Mouse (Mus musculus): ENCODE results near the gene Arl3. TPM values are rescaled to one million over a fixed set of nuclear protein-coding genes. Genes with fewer than 3 reads are reported as not detected.
A peak's percentile ranks its signal among the peaks of the same experiment; 100 is the strongest.

The Arl3 gene
- polyA plus RNA-seq, 1 experiment = 227 TPM

DNA sequence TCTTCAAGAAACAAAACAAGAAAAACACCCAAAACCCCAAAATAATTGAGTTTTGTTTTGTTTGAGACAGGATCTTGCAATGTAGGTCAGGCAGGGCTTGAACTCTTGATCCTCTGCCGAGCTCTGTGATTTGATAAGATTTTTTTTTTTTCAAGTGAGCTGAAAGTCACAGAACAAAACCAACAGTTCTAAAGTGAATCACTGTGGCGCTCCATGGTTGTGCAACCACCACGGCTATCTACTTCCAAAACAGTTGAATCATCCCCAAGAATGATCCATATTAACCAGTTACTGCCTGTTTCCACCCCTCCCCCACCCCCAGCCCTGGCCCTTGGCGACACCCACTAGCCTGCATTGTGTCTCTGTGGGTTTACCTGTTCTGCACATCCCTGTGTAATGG lies 27.4 kb upstream of the Arl3 start:
- Histone ChIP-seq H3K4me1 (ENCODE audit: control insufficient read depth, insufficient read depth, low read length) (0 out of 2 replicates have a peak, but pooled peaks cover 3% of the 10 kb centered on the region), H3K4me3 (replicated peaks; ENCODE audit: insufficient read depth, low read depth, low read length) (no peak overlapping the region), H3K27ac (ENCODE audit: insufficient read depth, low read length) (no peak overlapping the region), H3K27me3 (ENCODE audit: control insufficient read depth, insufficient read depth, low read length) (no peaks in the 10 kb centered on the region)
- 75% methylated on average over 4 of the region's 4 CpGs for WGBS
- no peak for TF ChIP-seq CTCF (IDR thresholded peaks at IDR 0.05; ENCODE audit: borderline replicate concordance, insufficient read depth, low read depth, low read length)
- no peak for TF ChIP-seq POLR2A (IDR thresholded peaks at IDR 0.05; ENCODE audit: borderline replicate concordance, insufficient read depth, low read length)
- DNase-seq = no peak

- WGBS = 4% methylated on average over 22 of the region's 22 CpGs
- Histone ChIP-seq H3K4me1 (ENCODE audit: control insufficient read depth, insufficient read depth, low read length) (0 out of 2 replicates have a peak, but pooled peaks cover 3% of the 10 kb centered on the region), H3K27ac (ENCODE audit: insufficient read depth, low read length) (peak overlapping the region; percentile 44; the same call in 1 of the 2 replicates), H3K27me3 (ENCODE audit: control insufficient read depth, insufficient read depth, low read length) (no peaks in the 10 kb centered on the region), H3K4me3 (replicated peaks; ENCODE audit: insufficient read depth, low read depth, low read length) (peak overlapping the region; percentile 79)
- TF ChIP-seq CTCF (IDR thresholded peaks at IDR 0.05; ENCODE audit: borderline replicate concordance, insufficient read depth, low read depth, low read length) (no peak), POLR2A (IDR thresholded peaks at IDR 0.05; ENCODE audit: borderline replicate concordance, insufficient read depth, low read length) (no peak)
- DNase-seq = peak in 1 of 2 experiments; percentile 26
These were observed 26.6 kb upstream of the Arl3 start for GRCm38 (mm10) chr19:46599375-46600256.

DNA sequence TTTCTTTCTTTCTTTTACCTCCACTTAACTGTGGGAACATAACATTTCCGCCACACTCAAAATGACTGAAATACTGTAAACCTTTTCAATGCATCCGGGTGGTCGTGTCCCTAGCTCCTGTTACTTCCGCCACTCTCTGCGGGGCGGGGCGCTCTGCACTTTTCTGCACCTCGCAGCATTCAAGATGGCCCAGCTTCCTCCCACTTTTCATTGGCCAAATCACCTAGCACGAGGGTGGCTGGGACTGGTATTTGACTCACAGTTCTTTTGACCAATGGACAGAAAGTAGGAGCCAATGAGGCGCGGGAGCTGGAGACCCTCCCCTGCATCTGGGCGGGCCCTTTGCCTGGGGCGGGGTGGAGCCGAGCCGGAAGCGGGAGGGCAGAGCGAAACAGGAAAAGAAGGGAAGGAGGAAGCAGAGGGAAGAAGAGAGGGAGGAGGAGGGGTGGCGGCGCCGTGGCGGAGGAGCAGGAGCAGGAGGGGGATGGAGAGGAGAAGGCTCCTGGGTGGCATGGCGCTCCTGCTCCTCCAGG lies 25.8 kb upstream of the Arl3 start, which contains the start of gene Wbp1l:
TSS of gene Wbp1l (plus strand) at position 365 of the 533 bp plus-strand sequence.
- WGBS = under 1% methylated on average over 22 of the region's 22 CpGs
- H3K27ac ChIP-seq (ENCODE audit: insufficient read depth, low read length) = peak within 1 kb of the TSS; percentile 44
- H3K4me1 ChIP-seq (ENCODE audit: control insufficient read depth, insufficient read depth, low read length) = 0 out of 2 replicates have a peak, but pooled peaks cover 3% of the 10 kb centered on the region
- no peak for TF ChIP-seq CTCF (IDR thresholded peaks at IDR 0.05; ENCODE audit: borderline replicate concordance, insufficient read depth, low read depth, low read length)
- TF ChIP-seq POLR2A (IDR thresholded peaks at IDR 0.05; ENCODE audit: borderline replicate concordance, insufficient read depth, low read length) = peak; percentile 65; the same call in 1 of the 2 replicates
- H3K4me3 ChIP-seq (replicated peaks; ENCODE audit: insufficient read depth, low read depth, low read length) = peak within 1 kb of the TSS; percentile 79
- no peaks in the 10 kb centered on the region for H3K27me3 ChIP-seq (ENCODE audit: control insufficient read depth, insufficient read depth, low read length)
- peak; percentile 94 to 98 for DNase-seq

DNA sequence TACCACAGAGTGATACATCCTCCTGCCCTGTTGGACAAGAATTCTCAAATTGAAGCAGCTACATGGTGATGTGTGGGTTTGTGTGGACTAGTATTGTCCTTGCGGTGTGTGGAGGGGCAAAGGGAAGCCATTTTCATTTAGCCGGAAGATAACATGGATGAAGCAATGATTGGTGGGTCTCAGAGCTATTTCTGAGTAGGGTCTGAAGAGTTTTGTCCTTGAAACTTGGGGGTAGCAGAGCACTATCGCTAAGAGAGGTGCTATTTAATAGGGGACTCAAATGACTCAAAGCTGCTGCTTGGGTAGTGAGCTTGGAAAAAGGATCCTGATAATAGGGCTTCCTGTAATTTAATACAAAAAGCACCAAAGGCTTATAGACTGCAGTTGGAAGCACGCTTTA lies 25.2 kb upstream of the Arl3 start:
- DNase-seq = no peak
- Histone ChIP-seq H3K27me3 (ENCODE audit: control insufficient read depth, insufficient read depth, low read length) (no peaks in the 10 kb centered on the region), H3K27ac (ENCODE audit: insufficient read depth, low read length) (no peak overlapping the region), H3K4me1 (ENCODE audit: control insufficient read depth, insufficient read depth, low read length) (0 out of 2 replicates have a peak, but pooled peaks cover 3% of the 10 kb centered on the region), H3K4me3 (replicated peaks; ENCODE audit: insufficient read depth, low read depth, low read length) (no peak overlapping the region)
- no peak for TF ChIP-seq CTCF (IDR thresholded peaks at IDR 0.05; ENCODE audit: borderline replicate concordance, insufficient read depth, low read depth, low read length)
- no peak for TF ChIP-seq POLR2A (IDR thresholded peaks at IDR 0.05; ENCODE audit: borderline replicate concordance, insufficient read depth, low read length)
- 87% methylated on average over 4 of the region's 4 CpGs for WGBS

- Histone ChIP-seq H3K27me3 (ENCODE audit: control insufficient read depth, insufficient read depth, low read length) (no peaks in the 10 kb centered on the region), H3K4me1 (ENCODE audit: control insufficient read depth, insufficient read depth, low read length) (no peaks in the 10 kb centered on the region), H3K4me3 (replicated peaks; ENCODE audit: insufficient read depth, low read depth, low read length) (no peak overlapping the region), H3K27ac (ENCODE audit: insufficient read depth, low read length) (no peak overlapping the region)
- DNase-seq = no peak
- WGBS = 91% methylated on average over 9 of the region's 9 CpGs
- TF ChIP-seq POLR2A (IDR thresholded peaks at IDR 0.05; ENCODE audit: borderline replicate concordance, insufficient read depth, low read length) (no peak), CTCF (IDR thresholded peaks at IDR 0.05; ENCODE audit: borderline replicate concordance, insufficient read depth, low read depth, low read length) (no peak)
These were observed 19.9 kb upstream of the Arl3 start for GRCm38 (mm10) chr19:46592751-46593439.

GRCm38 (mm10) chr19:46591575-46591974 lies 18.6 kb upstream of the Arl3 start:
- H3K4me1 ChIP-seq (ENCODE audit: control insufficient read depth, insufficient read depth, low read length) = no peaks in the 10 kb centered on the region
- WGBS = 88% methylated on average over 6 of the region's 6 CpGs
- no peak for TF ChIP-seq CTCF (IDR thresholded peaks at IDR 0.05; ENCODE audit: borderline replicate concordance, insufficient read depth, low read depth, low read length)
- TF ChIP-seq POLR2A (IDR thresholded peaks at IDR 0.05; ENCODE audit: borderline replicate concordance, insufficient read depth, low read length) = no peak
- no peak overlapping the region for H3K27ac ChIP-seq (ENCODE audit: insufficient read depth, low read length)
- DNase-seq = no peak
- H3K27me3 ChIP-seq (ENCODE audit: control insufficient read depth, insufficient read depth, low read length) = no peaks in the 10 kb centered on the region
- no peak overlapping the region for H3K4me3 ChIP-seq (replicated peaks; ENCODE audit: insufficient read depth, low read depth, low read length)

DNA sequence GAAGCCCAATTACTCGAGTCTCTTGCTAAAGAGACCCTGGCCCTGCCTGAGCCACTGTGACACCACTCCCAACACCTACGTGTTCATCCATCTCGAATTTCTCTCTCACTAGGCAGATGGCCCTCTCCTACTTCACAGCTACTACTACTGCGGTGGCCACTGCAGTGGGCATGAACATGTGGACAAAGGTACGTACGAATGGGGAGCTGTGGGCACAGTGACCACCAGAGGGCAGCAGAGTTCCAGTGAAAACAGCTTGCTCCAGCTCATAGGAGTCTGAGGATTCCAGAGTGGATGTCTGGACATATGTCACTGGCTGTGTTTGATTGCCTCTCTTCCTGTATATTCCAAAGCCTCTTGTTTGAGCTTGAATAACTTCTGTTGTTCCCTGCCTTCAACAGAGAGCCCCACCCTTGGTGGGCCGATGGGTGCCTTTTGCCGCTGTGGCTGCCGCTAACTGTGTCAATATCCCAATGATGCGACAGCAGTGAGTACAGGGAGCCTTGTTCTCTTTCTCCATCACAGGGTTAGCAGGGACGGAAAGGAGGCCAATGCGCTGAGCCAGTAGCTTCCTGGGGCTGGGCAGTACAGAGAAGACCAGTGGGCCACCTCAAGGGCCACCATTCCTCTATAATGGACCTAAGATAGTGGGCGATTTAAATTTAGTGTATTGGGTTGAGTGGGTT lies 15.0 kb upstream of the Arl3 start:
- WGBS = 56% methylated on average over 13 of the region's 13 CpGs
- TF ChIP-seq CTCF (IDR thresholded peaks at IDR 0.05; ENCODE audit: borderline replicate concordance, insufficient read depth, low read depth, low read length) (peak; percentile 99), POLR2A (IDR thresholded peaks at IDR 0.05; ENCODE audit: borderline replicate concordance, insufficient read depth, low read length) (no peak)
- Histone ChIP-seq H3K27me3 (ENCODE audit: control insufficient read depth, insufficient read depth, low read length) (no peaks in the 10 kb centered on the region), H3K4me1 (ENCODE audit: control insufficient read depth, insufficient read depth, low read length) (no peaks in the 10 kb centered on the region), H3K4me3 (replicated peaks; ENCODE audit: insufficient read depth, low read depth, low read length) (no peak overlapping the region), H3K27ac (ENCODE audit: insufficient read depth, low read length) (no peak overlapping the region)
- peak; percentile 78 to 87 for DNase-seq

Measured in cerebellum, adult 2 months (tissue).